Mouse (Mus musculus) liver, postnatal 0 days (tissue): ENCODE measurements at regions not wholly inside any gene's neighbourhood (a gene's known extent, or its start where the extent isn't known, plus 50 kb on each side); places are given as distances from the start of the nearest gene placed in this dataset.

Experiments
- CTCF ChIP-seq: sonication (generic); IDR thresholded peaks from 2 replicates; pipeline ENCODE4 v1.5.1; 2016; ENCODE audit warnings: antibody characterized with exemption, low read depth
- EP300 ChIP-seq: IDR thresholded peaks from 2 replicates; pipeline ENCODE4 v1.6.1; 2016; ENCODE audit warnings: antibody characterized with exemption, low read depth, mild to moderate bottlenecking

DNA sequence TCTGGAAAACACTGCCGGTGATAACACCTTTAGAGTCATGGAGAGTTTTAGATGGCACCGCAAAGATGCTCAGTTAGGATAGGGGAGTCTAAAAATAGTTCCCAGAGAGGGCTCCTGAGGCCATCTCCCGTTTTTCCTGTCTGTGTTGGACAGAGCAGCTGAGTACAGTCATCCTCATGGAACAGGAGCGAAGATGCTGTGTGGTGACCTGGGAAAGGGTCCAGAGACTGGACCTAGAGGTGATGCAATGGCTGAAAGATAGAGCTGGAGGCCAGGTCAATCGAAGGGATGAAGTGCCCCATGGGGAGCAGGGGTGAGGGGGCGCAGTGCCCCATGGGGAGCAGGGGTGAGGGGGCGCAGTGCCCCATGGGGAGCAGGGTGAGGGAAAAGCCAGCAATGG lies 64.3 kb downstream of the Tnp1 start:
- TF ChIP-seq EP300 (no peak), CTCF (no peak)
